Mouse (Mus musculus): ENCODE results near the gene Car2.
A peak's percentile ranks its signal among the peaks of the same experiment; 100 is the strongest.

Gene Car2

GRCm38 (mm10) chr3:14886102-14887098 lies at the start of gene Car2:
Gene Car2 (plus strand): TSS chr3:14886273.
- peak; percentile 71 for DNase-seq (ENCODE audit: low spot score)

GRCm38 (mm10) chr3:14838936-14839335 lies 47.1 kb upstream of the Car2 start:
- no peak for DNase-seq (ENCODE audit: low spot score)

GRCm38 (mm10) chr3:14839466-14840118 lies 46.5 kb upstream of the Car2 start:
- DNase-seq (ENCODE audit: low spot score): no peak

GRCm38 (mm10) chr3:14848587-14849254 lies 37.4 kb upstream of the Car2 start:
- DNase-seq (ENCODE audit: low spot score): no peak

GRCm38 (mm10) chr3:14853966-14854365 lies 32.1 kb upstream of the Car2 start:
- no peak for DNase-seq (ENCODE audit: low spot score)

- no peak for DNase-seq (ENCODE audit: low spot score)
These were observed 31.6 kb upstream of the Car2 start for GRCm38 (mm10) chr3:14854446-14854845.

- no peak for DNase-seq (ENCODE audit: low spot score)
These were observed 28.2 kb upstream of the Car2 start for GRCm38 (mm10) chr3:14857874-14858273.

- DNase-seq (ENCODE audit: low spot score): no peak
These were observed 25.8 kb upstream of the Car2 start for GRCm38 (mm10) chr3:14860291-14860690.

GRCm38 (mm10) chr3:14861165-14861564 lies 24.9 kb upstream of the Car2 start:
- no peak for DNase-seq (ENCODE audit: low spot score)

- no peak for DNase-seq (ENCODE audit: low spot score)
These were observed 24.3 kb upstream of the Car2 start for GRCm38 (mm10) chr3:14861787-14862186.

GRCm38 (mm10) chr3:14862654-14863021 lies 23.4 kb upstream of the Car2 start:
- no peak for DNase-seq (ENCODE audit: low spot score)

GRCm38 (mm10) chr3:14863022-14863711 lies 22.9 kb upstream of the Car2 start, which contains the start of gene Car3:
Gene Car3 (plus strand): TSS chr3:14863512.
- no peak for DNase-seq (ENCODE audit: low spot score)

- no peak for DNase-seq (ENCODE audit: low spot score)
These were observed 22.2 kb upstream of the Car2 start for GRCm38 (mm10) chr3:14863922-14864321.

GRCm38 (mm10) chr3:14865941-14866340 lies 20.1 kb upstream of the Car2 start:
- no peak for DNase-seq (ENCODE audit: low spot score)

GRCm38 (mm10) chr3:14869779-14870178 lies 16.3 kb upstream of the Car2 start:
- peak; percentile 76 for DNase-seq (ENCODE audit: low spot score)

- DNase-seq (ENCODE audit: low spot score): no peak
These were observed 15.5 kb upstream of the Car2 start for GRCm38 (mm10) chr3:14870528-14870927.

- no peak for DNase-seq (ENCODE audit: low spot score)
These were observed 14.7 kb upstream of the Car2 start for GRCm38 (mm10) chr3:14871386-14871785.

GRCm38 (mm10) chr3:14874402-14875040 lies 11.6 kb upstream of the Car2 start:
- DNase-seq (ENCODE audit: low spot score): no peak

- DNase-seq (ENCODE audit: low spot score): no peak
These were observed 9.7 kb upstream of the Car2 start for GRCm38 (mm10) chr3:14876325-14876918.

GRCm38 (mm10) chr3:14877251-14877909 lies 8.7 kb upstream of the Car2 start:
- no peak for DNase-seq (ENCODE audit: low spot score)

All from layer of hippocampus, adult 11-12 months (tissue).